Mouse (Mus musculus): Measurements from ENCODE around the gene Hmcn2.

Hmcn2 gene

GRCm38 (mm10) chr2:31455418-31455817 lies 141.2 kb downstream of the Hmcn2 start:
- no peak for DNase-seq (ENCODE audit: low read depth, low spot score)

- no peak for DNase-seq (ENCODE audit: low read depth, low spot score)
These were observed 144.2 kb downstream of the Hmcn2 start for GRCm38 (mm10) chr2:31458460-31458859.

GRCm38 (mm10) chr2:31458989-31459936 lies 145.0 kb downstream of the Hmcn2 start:
- no peak for DNase-seq (ENCODE audit: low read depth, low spot score)

GRCm38 (mm10) chr2:31460025-31460571 lies 145.9 kb downstream of the Hmcn2 start:
- no peak for DNase-seq (ENCODE audit: low read depth, low spot score)

- DNase-seq (ENCODE audit: low read depth, low spot score) = no peak
These were observed 146.7 kb downstream of the Hmcn2 start for GRCm38 (mm10) chr2:31460920-31461319.

GRCm38 (mm10) chr2:31462051-31462450 lies 147.8 kb downstream of the Hmcn2 start:
- no peak for DNase-seq (ENCODE audit: low read depth, low spot score)

GRCm38 (mm10) chr2:31463253-31463652 lies 149.0 kb downstream of the Hmcn2 start:
- DNase-seq (ENCODE audit: low read depth, low spot score) = no peak

- no peak for DNase-seq (ENCODE audit: low read depth, low spot score)
These were observed 149.7 kb downstream of the Hmcn2 start for GRCm38 (mm10) chr2:31463696-31464528.

GRCm38 (mm10) chr2:31464529-31464910 lies 150.3 kb downstream of the Hmcn2 start:
- DNase-seq (ENCODE audit: low read depth, low spot score) = no peak

GRCm38 (mm10) chr2:31467457-31467856 lies 153.2 kb downstream of the Hmcn2 start:
- DNase-seq (ENCODE audit: low read depth, low spot score) = no peak

GRCm38 (mm10) chr2:31468857-31469256 lies 154.6 kb downstream of the Hmcn2 start:
- no peak for DNase-seq (ENCODE audit: low read depth, low spot score)

- no peak for DNase-seq (ENCODE audit: low read depth, low spot score)
These were observed 155.3 kb downstream of the Hmcn2 start for GRCm38 (mm10) chr2:31469480-31469879.

- peak; percentile 36 for DNase-seq (ENCODE audit: low read depth, low spot score)
These were observed 155.9 kb downstream of the Hmcn2 start, which contains the start of gene Ass1 for GRCm38 (mm10) chr2:31469931-31470682. TSS of gene Ass1 (plus strand) at chr2:31470207.

GRCm38 (mm10) chr2:31470683-31471385 lies 156.6 kb downstream of the Hmcn2 start:
- DNase-seq (ENCODE audit: low read depth, low spot score) = no peak

GRCm38 (mm10) chr2:31471611-31472010 lies 157.4 kb downstream of the Hmcn2 start:
- no peak for DNase-seq (ENCODE audit: low read depth, low spot score)

GRCm38 (mm10) chr2:31472406-31473065 lies 158.3 kb downstream of the Hmcn2 start:
- no peak for DNase-seq (ENCODE audit: low read depth, low spot score)

- no peak for DNase-seq (ENCODE audit: low read depth, low spot score)
These were observed 159.7 kb downstream of the Hmcn2 start for GRCm38 (mm10) chr2:31473941-31474340.

- no peak for DNase-seq (ENCODE audit: low read depth, low spot score)
These were observed 160.5 kb downstream of the Hmcn2 start for GRCm38 (mm10) chr2:31474686-31475085.

- DNase-seq (ENCODE audit: low read depth, low spot score) = no peak
These were observed 162.0 kb downstream of the Hmcn2 start for GRCm38 (mm10) chr2:31476107-31476820.
